25 mouse cellular contexts compared by ENCODE assay signal in genomic region chr3:86275651-86276050, GRCm38 (mm10).
"Had no signal": no experiment of that assay in that cellular context is flagged by ENCODE, and none has a peak within 500 bp of the region (broad histone marks: within the 10 kb centered on the region; RNA-seq: fewer than 3 reads in every experiment).

No protein-coding gene starts in this region.

- H3K36me3 ChIP-seq: heart, embryonic 10.5 days; heart, embryonic 12.5 days; hindbrain, embryonic 10.5 days; hindbrain, embryonic 12.5 days; intestine, embryonic 15.5 days; kidney, embryonic 15.5 days; limb, embryonic 13.5 days; limb, embryonic 15.5 days; liver, embryonic 12.5 days had no signal

- H3K27me3 ChIP-seq: heart, embryonic 12.5 days; hindbrain, embryonic 12.5 days; intestine, embryonic 15.5 days; kidney, embryonic 15.5 days; limb, embryonic 13.5 days; limb, embryonic 15.5 days; liver, embryonic 12.5 days had no signal

- DNase-seq: gastrocnemius, postnatal 14 days; gastrocnemius, postnatal 36 days; heart, adult 11 months; heart, adult 2 months; heart, postnatal 10 days; heart, postnatal 4 days; kidney, adult 18-20 months; kidney, adult 9 months; kidney, postnatal 14 days; kidney, postnatal 36 days; layer of hippocampus, adult 9-11 months; layer of hippocampus, postnatal 36 days; left cerebral cortex, postnatal 4 days had no signal

- H3K4me3 ChIP-seq: heart, adult 2 months; heart, embryonic 10.5 days; heart, embryonic 12.5 days; hindbrain, embryonic 10.5 days; hindbrain, embryonic 12.5 days; intestine, embryonic 15.5 days; kidney, embryonic 15.5 days; limb, embryonic 13.5 days; limb, embryonic 15.5 days; liver, embryonic 12.5 days had no signal

- H3K4me1 ChIP-seq: heart, embryonic 12.5 days; hindbrain, embryonic 12.5 days; intestine, embryonic 15.5 days; kidney, embryonic 15.5 days; limb, embryonic 15.5 days; liver, embryonic 12.5 days had no signal

- H3K27ac ChIP-seq: heart, adult 2 months; heart, embryonic 10.5 days; hindbrain, embryonic 10.5 days; hindbrain, embryonic 12.5 days; hindbrain, embryonic 14.5 days; intestine, embryonic 15.5 days; kidney, embryonic 15.5 days; kidney, postnatal 0 days; limb, embryonic 13.5 days; limb, embryonic 15.5 days; liver, embryonic 12.5 days; liver, embryonic 14.5 days had no signal
